Mouse (Mus musculus) neutrophil, adult 59 days (primary cell): ENCODE results near the gene Aadac. TPM values are rescaled to one million over a fixed set of nuclear protein-coding genes. Genes with fewer than 3 reads are reported as not detected.

Source experiments
- total RNA-seq, 2 experiments: library from RNA; stranded (reverse); gene quantifications; 1 replicate in 1 of 2; 2 replicates in 1 of 2; pipeline ENCODE4 v1.2.4; 2023

Aadac gene
- total RNA-seq: not detected

GRCm38 (mm10) chr3:60025417-60025816 is at the start of gene Aadac:
Gene Aadac (plus strand): TSS chr3:60025717.

DNA sequence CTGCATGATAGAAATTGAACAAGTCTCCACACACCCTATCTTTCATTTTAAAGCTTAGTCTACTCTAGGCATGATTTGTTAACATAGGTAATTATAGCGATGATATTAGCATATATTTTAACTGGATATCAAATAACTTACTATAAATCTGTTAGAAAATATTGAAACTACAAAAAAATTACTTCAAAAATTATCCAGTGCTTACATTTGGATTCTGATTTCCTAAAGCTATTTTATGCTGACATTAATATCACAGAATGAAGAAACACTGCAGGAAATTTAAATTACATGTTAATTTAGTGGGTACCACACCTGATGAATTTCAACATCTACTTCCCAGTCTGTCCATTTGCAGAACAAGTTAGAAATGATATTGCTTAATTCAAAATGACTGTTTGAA is 19.1 kb upstream of the Aadac start, which contains the start of gene Aadacl2:
Gene Aadacl2, plus strand, starts transcription at position 301 of the 400 bp plus-strand sequence.

GRCm38 (mm10) chr3:60081648-60082047 is 56.1 kb downstream of the Aadac start, which contains the start of gene Sucnr1:
Gene Sucnr1 (plus strand): TSS chr3:60081869.

Other genes with a start within 250 kb of the Aadac start
- gene Gm8298, start 164.7 kb upstream of the Aadac start, total RNA-seq: not detected
- not detected for gene C130079G13Rik, start 100.5 kb upstream of the Aadac start, total RNA-seq
- gene Aadacl2, start 19.0 kb upstream of the Aadac start, total RNA-seq: not detected
- gene Sucnr1, start 56.2 kb downstream of the Aadac start, total RNA-seq: not detected